Mouse (Mus musculus) stomach, embryonic 14.5 days (tissue): ENCODE data around the gene Slc4a2. TPM values are rescaled to one million over a fixed set of nuclear protein-coding genes. Genes with fewer than 3 reads are reported as not detected.

ENCODE experiments used
- ATAC-seq: fragments of 200-750 bp; cut with Nextera tagmentation; 2 replicates; pipeline ENCODE4 v1.8.0; 2017; ENCODE audit warnings: low read depth, moderate TSS enrichment; ENCODE audit not compliant: insufficient number of reproducible peaks, insufficient read depth, low FRiP score
- H3K27ac ChIP-seq: fragments of 300-500 bp; sonication (generic); 2 replicates; pipeline ENCODE4 v1.5.1; 2014; ENCODE audit warnings: mild to moderate bottlenecking, low read length, moderate library complexity, mixed read lengths
- H3K27me3 ChIP-seq: fragments of 300-500 bp; sonication (generic); 2 replicates; pipeline ENCODE4 v1.6.1; 2014; ENCODE audit warnings: low read length, control low read depth, mixed read lengths; ENCODE audit not compliant: control insufficient read depth, insufficient read depth
- H3K36me3 ChIP-seq: fragments of 300-500 bp; sonication (generic); 2 replicates; pipeline ENCODE4 v1.6.1; 2014; ENCODE audit warnings: mild to moderate bottlenecking, control low read depth, low read length, moderate library complexity, mixed read lengths; ENCODE audit not compliant: control insufficient read depth, insufficient read depth
- H3K4me1 ChIP-seq: fragments of 300-500 bp; sonication (generic); 2 replicates; pipeline ENCODE4 v1.6.1; 2014; ENCODE audit warnings: low read length, control low read depth, mixed read lengths; ENCODE audit not compliant: control insufficient read depth, insufficient read depth
- H3K4me2 ChIP-seq: fragments of 300-500 bp; sonication (generic); replicated peaks from 2 replicates; pipeline ENCODE4 v1.6.1; 2014; ENCODE audit warnings: low read depth, low read length, control low read depth
- H3K4me3 ChIP-seq: fragments of 300-500 bp; sonication (generic); 2 replicates; pipeline ENCODE4 v1.5.1; 2014; ENCODE audit warnings: low read depth, low read length, control low read depth
- H3K9ac ChIP-seq: fragments of 300-500 bp; sonication (generic); replicated peaks from 2 replicates; pipeline ENCODE4 v1.6.1; 2014; ENCODE audit warnings: low read depth, mild to moderate bottlenecking, control low read depth, low read length, moderate library complexity, mixed read lengths
- H3K9me3 ChIP-seq: fragments of 300-500 bp; sonication (generic); 2 replicates; pipeline ENCODE4 v1.6.1; 2016; ENCODE audit warnings: low read depth, low read length, control low read depth; ENCODE audit not compliant: control insufficient read depth
- WGBS: fragments of 180-500 bp; shearing (Covaris S2); extraction: QIAGEN DNeasy Blood & Tissue Kit; methylation state at CpG from one replicate; pipeline ENCODE4 v1.1.7; 2014; 5-methylcytosine and 5-hydroxymethylcytosine counted together
- polyA plus RNA-seq: library from polyadenylated mRNA; unstranded; fragments of >200 nt; fragmentation: Nextera tagmentation; extraction: Ambion mirVana; gene quantifications from 2 replicates; pipeline ENCODE4 v1.2.1, GENCODE M21; 2014

Slc4a2 gene
- polyA plus RNA-seq, 1 experiment from 2014 or later = 30.6 TPM

DNA sequence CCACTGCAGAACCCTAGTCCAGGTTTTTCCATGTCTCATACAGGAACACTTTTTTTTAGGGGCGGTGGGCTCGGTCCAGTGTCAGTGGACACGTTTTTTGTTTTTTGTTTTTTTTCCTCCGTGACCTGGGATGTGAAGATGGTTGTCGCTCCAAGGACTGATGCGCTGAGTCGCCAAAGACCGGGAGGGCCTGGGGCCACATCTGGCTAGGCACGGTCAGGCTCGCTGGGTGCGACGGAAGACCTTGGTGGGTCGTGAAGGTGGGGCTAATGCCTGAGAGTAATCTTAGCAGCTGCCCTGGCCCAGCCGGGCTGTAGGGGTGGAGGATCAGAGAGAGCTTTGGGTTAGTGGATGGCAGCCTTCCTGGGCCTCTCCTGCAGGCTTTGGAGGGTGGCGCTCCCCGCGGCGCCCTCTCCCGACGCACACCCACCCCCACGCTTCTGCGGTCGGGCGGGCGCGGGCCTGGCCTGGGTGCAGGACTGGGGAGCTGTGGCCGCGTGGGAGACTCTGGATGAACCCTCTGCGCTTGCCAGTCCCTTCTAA lies 29.1 kb downstream of the Slc4a2 start:
- H3K27me3 ChIP-seq = no peaks in the 10 kb centered on the region
- under 1% methylated on average over 29 of the region's 29 CpGs for WGBS
- no peak for ATAC-seq
- H3K4me1 ChIP-seq = peaks cover 48% of the 10 kb centered on the region
- H3K27ac ChIP-seq = peak overlapping the region; percentile 89; the same call in 1 of the 2 replicates
- peak overlapping the region; percentile 96 for H3K9ac ChIP-seq
- H3K9me3 ChIP-seq = no peaks in the 10 kb centered on the region
- 0 out of 2 replicates have a peak, but pooled peaks cover 3% of the 10 kb centered on the region for H3K36me3 ChIP-seq
- H3K4me3 ChIP-seq = peak overlapping the region; percentile 87
- peak overlapping the region; percentile 88 for H3K4me2 ChIP-seq

DNA sequence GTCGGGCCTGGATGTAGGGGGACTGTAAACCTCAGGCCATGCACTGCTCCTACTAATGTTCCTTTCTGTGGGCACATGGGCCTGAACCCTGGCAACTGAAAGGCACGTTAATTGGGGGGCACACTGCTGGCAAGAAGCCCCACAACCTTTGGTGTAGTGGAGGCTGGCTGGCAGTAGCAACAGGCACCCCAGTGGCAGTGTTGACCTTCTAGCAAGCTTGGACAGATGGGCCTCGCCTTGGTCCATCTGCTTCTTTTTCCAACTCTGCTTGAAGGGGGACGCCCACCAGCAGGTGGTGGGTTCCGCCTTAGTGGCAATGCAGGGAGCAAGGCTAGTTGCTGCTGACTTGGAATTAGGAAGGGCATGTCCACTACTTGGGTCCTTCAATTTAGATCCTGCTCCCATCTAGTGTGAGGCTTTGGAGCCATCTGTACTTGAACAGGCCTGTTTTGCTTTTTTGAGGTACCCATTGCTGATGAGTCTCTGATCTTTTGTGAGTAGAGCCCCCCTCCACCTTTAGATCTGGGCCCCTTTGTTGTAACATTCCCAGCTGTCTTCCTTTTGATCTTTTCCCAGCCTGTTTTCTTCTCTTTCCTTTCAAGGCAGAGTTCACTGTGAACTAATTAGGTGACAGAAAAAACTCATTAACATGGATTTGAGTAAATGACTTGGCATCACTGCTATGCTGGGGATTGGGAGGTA lies 29.8 kb downstream of the Slc4a2 start:
- Histone ChIP-seq H3K4me2 (peak overlapping the region; percentile 88), H3K27ac (no peak overlapping the region), H3K4me1 (peaks cover 43% of the 10 kb centered on the region), H3K27me3 (no peaks in the 10 kb centered on the region), H3K9me3 (no peaks in the 10 kb centered on the region), H3K9ac (peak overlapping the region; percentile 96), H3K4me3 (peak overlapping the region; percentile 87), H3K36me3 (0 out of 2 replicates have a peak, but pooled peaks cover 3% of the 10 kb centered on the region)
- ATAC-seq = no peak
- WGBS = 9% methylated on average over 5 of the region's 5 CpGs

DNA sequence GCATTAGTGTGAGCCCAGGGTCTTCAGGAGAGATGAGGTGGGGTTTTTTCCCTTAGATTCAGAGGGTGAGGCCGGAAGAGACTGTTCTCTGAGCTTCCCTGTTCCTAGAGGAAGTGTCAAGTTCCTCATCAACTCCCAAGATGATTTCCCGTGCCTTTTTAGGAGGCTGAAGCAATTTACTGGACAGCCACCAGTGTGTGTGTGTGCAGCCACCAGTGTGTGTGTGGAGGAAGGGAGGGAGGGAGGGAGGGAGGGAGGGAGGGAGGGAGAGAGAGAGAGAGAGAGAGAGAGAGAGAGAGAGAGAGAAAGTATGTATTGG lies 30.3 kb downstream of the Slc4a2 start:
- 15% methylated on average over 2 of the region's 2 CpGs for WGBS
- no peaks in the 10 kb centered on the region for H3K27me3 ChIP-seq
- H3K9ac ChIP-seq = no peak overlapping the region
- H3K4me3 ChIP-seq = 0 out of 2 replicates have a peak overlapping the region, but pooled peaks have one; percentile 87
- no peaks in the 10 kb centered on the region for H3K9me3 ChIP-seq
- peak overlapping the region; percentile 88 for H3K4me2 ChIP-seq
- 0 out of 2 replicates have a peak, but pooled peaks cover 3% of the 10 kb centered on the region for H3K36me3 ChIP-seq
- no peak overlapping the region for H3K27ac ChIP-seq
- ATAC-seq = no peak
- peaks cover 43% of the 10 kb centered on the region for H3K4me1 ChIP-seq

DNA sequence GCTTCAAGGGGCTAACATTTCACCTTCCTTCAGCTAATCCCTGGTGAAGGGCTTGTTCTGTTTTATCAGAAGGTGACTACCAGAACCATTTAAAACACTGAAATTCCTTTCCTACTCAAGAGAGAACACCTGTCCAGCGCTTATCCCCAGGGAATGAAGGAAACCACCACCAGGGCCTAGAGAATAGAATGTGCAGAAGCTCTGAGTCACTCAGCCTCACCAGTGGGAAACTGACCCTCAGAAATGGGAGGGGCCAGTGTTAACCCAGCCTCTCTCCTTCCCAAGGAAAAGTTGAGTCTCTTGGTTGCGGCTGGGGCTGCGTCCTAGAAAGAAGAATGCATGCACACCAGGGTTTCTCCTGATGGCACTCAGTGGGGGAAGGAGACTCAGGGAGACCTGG lies 31.4 kb downstream of the Slc4a2 start:
- Histone ChIP-seq H3K27ac (peak overlapping the region; percentile 45), H3K4me2 (peak overlapping the region; percentile 22), H3K4me1 (peaks cover 43% of the 10 kb centered on the region), H3K27me3 (no peaks in the 10 kb centered on the region), H3K36me3 (0 out of 2 replicates have a peak, but pooled peaks cover 3% of the 10 kb centered on the region), H3K9ac (no peak overlapping the region), H3K4me3 (no peak overlapping the region), H3K9me3 (no peaks in the 10 kb centered on the region)
- ATAC-seq = no peak
- 64% methylated on average over 3 of the region's 3 CpGs for WGBS

DNA sequence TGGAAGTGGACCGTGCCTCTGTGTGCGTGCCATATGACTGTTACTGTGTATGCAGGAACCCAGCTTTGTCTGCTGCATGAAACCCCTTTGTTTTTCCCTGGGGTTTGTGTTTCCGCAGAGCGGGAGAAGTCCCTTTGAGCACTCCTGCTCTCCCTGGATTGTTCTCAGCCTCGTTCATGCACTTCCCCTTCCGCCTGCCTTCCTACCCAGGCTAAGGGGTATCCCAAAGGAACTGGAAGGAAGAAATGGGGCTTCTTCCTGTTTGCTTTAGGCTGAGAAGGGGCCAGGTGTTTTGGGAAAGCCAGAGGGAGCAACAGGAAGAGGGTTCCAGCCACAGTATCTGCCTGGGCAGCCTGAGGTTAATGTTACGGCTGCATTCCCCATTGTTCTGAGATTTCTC lies 32.0 kb downstream of the Slc4a2 start:
- Histone ChIP-seq H3K9ac (no peak overlapping the region), H3K27me3 (no peaks in the 10 kb centered on the region), H3K27ac (peak overlapping the region; percentile 45), H3K4me3 (no peak overlapping the region), H3K36me3 (0 out of 2 replicates have a peak, but pooled peaks cover 3% of the 10 kb centered on the region), H3K4me1 (peaks cover 43% of the 10 kb centered on the region), H3K4me2 (0 out of 2 replicates have a peak overlapping the region, but pooled peaks have one; percentile 5), H3K9me3 (no peaks in the 10 kb centered on the region)
- ATAC-seq = no peak
- 63% methylated on average over 7 of the region's 7 CpGs for WGBS

DNA sequence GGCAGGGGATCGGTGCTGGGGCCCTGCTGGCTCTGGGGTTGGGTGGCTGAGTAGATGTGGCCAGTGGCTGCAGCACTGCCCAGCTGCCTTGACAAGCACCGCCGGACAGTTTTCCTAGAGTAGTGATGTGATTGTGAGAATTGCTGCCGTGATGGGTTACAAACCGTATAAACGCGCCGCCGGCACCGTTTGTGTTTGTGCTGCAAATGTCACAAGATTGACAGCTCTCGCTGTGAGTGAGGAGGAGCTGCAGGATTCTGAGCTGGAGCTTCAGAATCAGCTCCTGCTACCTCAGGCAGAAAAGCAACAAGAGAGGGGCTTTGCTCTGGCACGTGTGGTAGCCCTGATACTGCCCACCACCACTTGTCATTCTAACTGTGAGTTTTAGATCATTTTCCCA lies 43.1 kb downstream of the Slc4a2 start:
- Histone ChIP-seq H3K27me3 (no peaks in the 10 kb centered on the region), H3K9ac (no peak overlapping the region), H3K4me2 (no peak overlapping the region), H3K4me1 (no peaks in the 10 kb centered on the region), H3K36me3 (no peaks in the 10 kb centered on the region), H3K27ac (no peak overlapping the region), H3K9me3 (no peaks in the 10 kb centered on the region), H3K4me3 (no peak overlapping the region)
- no peak for ATAC-seq
- WGBS = 64% methylated on average over 12 of the region's 12 CpGs

DNA sequence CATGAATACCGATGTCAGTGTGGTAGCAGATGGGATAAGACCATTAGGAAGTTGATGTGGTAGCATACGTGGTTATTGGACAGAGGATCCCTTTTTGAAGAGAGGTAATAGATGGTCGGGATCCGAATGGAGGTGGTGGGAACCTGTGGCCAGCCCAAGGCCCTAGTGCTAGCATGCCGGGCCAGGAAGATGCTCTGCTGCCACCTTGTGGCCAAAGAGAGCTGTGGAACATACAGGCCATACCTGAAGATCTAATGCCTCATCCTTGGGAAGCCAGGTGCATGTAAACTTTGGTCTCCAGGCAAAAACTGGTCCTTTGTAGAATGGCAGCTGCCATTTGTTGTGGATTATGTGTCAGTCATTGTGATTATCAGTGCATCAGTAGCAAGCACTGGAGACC lies 47.0 kb downstream of the Slc4a2 start:
- no peak overlapping the region for H3K27ac ChIP-seq
- no peaks in the 10 kb centered on the region for H3K27me3 ChIP-seq
- no peaks in the 10 kb centered on the region for H3K9me3 ChIP-seq
- H3K9ac ChIP-seq = no peak overlapping the region
- H3K4me2 ChIP-seq = no peak overlapping the region
- H3K4me3 ChIP-seq = no peak overlapping the region
- peaks cover 30% of the 10 kb centered on the region for H3K4me1 ChIP-seq
- WGBS = 13% methylated on average over 5 of the region's 5 CpGs
- H3K36me3 ChIP-seq = peaks cover under 1% of the 10 kb centered on the region; the same call in 1 of the 2 replicates
- ATAC-seq = peak; percentile 35; the same call in 1 of the 2 replicates

DNA sequence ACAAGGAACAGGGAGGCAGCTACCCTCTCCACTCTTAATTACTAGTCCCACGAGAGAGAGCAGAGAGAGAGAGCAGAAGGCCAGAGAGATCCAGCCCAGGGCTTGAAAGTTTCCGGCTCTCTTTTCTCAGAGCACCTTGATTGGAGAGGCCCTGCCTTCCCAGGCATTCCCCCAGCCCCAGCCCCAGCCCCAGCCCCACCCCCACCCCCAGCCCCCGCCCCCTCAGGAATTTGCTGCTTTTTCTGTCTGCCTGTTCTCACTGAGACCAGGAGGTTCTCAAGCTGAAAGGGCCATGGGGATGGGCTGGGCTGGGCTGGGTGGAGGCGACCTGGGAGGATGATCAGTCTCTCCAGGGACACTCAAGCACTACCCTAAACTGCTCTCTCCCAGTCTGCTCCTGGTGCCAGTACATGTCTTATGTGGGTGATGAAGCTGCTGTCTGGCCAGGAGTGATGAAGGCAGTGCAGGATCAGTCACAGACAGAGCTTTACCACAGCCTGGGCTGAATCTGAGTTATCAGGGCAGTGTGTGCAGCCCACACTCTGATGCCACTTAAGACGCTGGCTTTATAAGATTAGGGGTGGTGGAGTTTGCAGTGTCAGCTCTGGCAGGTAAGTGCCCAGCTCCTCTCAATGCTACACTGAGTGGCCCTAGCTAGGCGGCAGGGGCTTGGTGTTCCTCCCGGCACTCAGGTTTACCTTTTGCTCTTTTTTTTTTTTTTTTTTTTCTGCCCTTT lies 49.4 kb downstream of the Slc4a2 start:
- Histone ChIP-seq H3K4me2 (no peak overlapping the region; the same call in 1 of the 2 replicates), H3K27ac (peak overlapping the region; percentile 61; the same call in 1 of the 2 replicates), H3K36me3 (peaks cover 15% of the 10 kb centered on the region), H3K9me3 (no peaks in the 10 kb centered on the region), H3K9ac (no peak overlapping the region), H3K27me3 (no peaks in the 10 kb centered on the region), H3K4me3 (no peak overlapping the region), H3K4me1 (peaks cover 35% of the 10 kb centered on the region)
- 33% methylated on average over 7 of the region's 7 CpGs for WGBS
- peak; percentile 21; the same call in 1 of the 2 replicates for ATAC-seq
